9 mouse cellular contexts compared by ENCODE assay signal in genomic region chr9:50449048-50449447, GRCm38 (mm10). TPM values are rescaled to one million over a fixed set of nuclear protein-coding genes. Genes with fewer than 3 reads are reported as not detected.
DNase-seq lines count a peak whose midpoint lies in the region; ATAC-seq and TF ChIP-seq lines count a peak whose summit lies in the region.
"Had no signal": no experiment of that assay in that cellular context is flagged by ENCODE, and none has a peak within 500 bp of the region (broad histone marks: within the 10 kb centered on the region; RNA-seq: fewer than 3 reads in every experiment).

No protein-coding gene starts in this region.

- H3K36me3 ChIP-seq in hindbrain, postnatal 0 days (ENCODE audit: insufficient read depth, low read length): no peaks in the 10 kb centered on the region

- no peaks in the 10 kb centered on the region for H3K9me3 ChIP-seq in hindbrain, postnatal 0 days (ENCODE audit: low read length)

- H3K4me1 ChIP-seq in hindbrain, postnatal 0 days (ENCODE audit: insufficient read depth, low read length): peaks cover 3% of the 10 kb centered on the region; the same call in 1 of the 2 replicates

- 27% methylated on average over 13 of the region's 13 CpGs for WGBS in hindbrain, postnatal 0 days

- H3K9ac ChIP-seq in hindbrain, postnatal 0 days (replicated peaks; ENCODE audit: low read length): no peak overlapping the region

- H3K4me3 ChIP-seq in hindbrain, postnatal 0 days (ENCODE audit: low read length): no peak overlapping the region
- H3K4me3 ChIP-seq: layer of hippocampus, adult 2 months had no signal

- TF ChIP-seq CTCF in hindbrain, postnatal 0 days (IDR thresholded peaks at IDR 0.05; ENCODE audit: low read depth): no peak

- H3K4me2 ChIP-seq in hindbrain, postnatal 0 days (ENCODE audit: low read depth, low read length): peak overlapping the region; percentile 34

- ATAC-seq in hindbrain, postnatal 0 days: peak; percentile 72

- peak overlapping the region; percentile 20; the same call in 1 of the 2 replicates for H3K27ac ChIP-seq in hindbrain, postnatal 0 days
- H3K27ac ChIP-seq: layer of hippocampus, adult 2 months had no signal

- no peaks in the 10 kb centered on the region for H3K27me3 ChIP-seq in hindbrain, postnatal 0 days (ENCODE audit: insufficient read depth, low read length)

- DNase-seq in heart, postnatal 4 days: peak; percentile 40
- DNase-seq in heart, adult 11 months: no peak
- DNase-seq in right cerebral cortex, postnatal 4 days: peak; percentile 45
- no peak for DNase-seq in right cerebral cortex, postnatal 25 days
- peak; percentile 84 for DNase-seq in hindbrain, postnatal 0 days (ENCODE audit: low spot score)
- DNase-seq in spleen, adult 12 weeks (ENCODE audit: low spot score): no peak
- no peak for DNase-seq in c-Kit-positive CD71-positive TER-119-positive erythroid progenitor cells, embryonic 14.5 days (ENCODE audit: low spot score)
- no peak for DNase-seq in T-cell, adult 2 months (ENCODE audit: low spot score)

RNA-seq across cellular contexts. Expression of gene Plet1, which starts 45.3 kb away (rescaled TPM):
- total RNA-seq in heart, postnatal 4 days (2021): 1 to 10 TPM in 1 of 2 experiments, under 1 TPM in 1; 0.88 to 1.3 TPM
- total RNA-seq in hindbrain, postnatal 0 days (2014; rRNA removed): 0.37 TPM in 1 of 2 replicates, not detected in the other
- polyA plus RNA-seq in hindbrain, postnatal 0 days (2015; fragmentation: Nextera tagmentation; extraction: Ambion mirVana): 0.86 and 1.0 TPM in 2 replicates
- total RNA-seq: layer of hippocampus, adult 2 months had no signal

Comparison
In these comparisons a context has a peak if more than half of its experiments do, and no peak if none do; other contexts are left out.
1. DNase-seq: peak in heart, postnatal 4 days (single experiment), right cerebral cortex, postnatal 4 days (single experiment) and hindbrain, postnatal 0 days (single experiment); none in heart, adult 11 months (single experiment), right cerebral cortex, postnatal 25 days (single experiment), spleen, adult 12 weeks (single experiment), c-Kit-positive CD71-positive TER-119-positive erythroid progenitor cells, embryonic 14.5 days (single experiment) and T-cell, adult 2 months (single experiment).